Mouse (Mus musculus): ENCODE results near the gene Rab44. TPM values are rescaled to one million over a fixed set of nuclear protein-coding genes. Genes with fewer than 3 reads are reported as not detected.

Gene Rab44
- polyA plus RNA-seq, 1 experiment from 2014 or later = 1.1 TPM

DNA sequence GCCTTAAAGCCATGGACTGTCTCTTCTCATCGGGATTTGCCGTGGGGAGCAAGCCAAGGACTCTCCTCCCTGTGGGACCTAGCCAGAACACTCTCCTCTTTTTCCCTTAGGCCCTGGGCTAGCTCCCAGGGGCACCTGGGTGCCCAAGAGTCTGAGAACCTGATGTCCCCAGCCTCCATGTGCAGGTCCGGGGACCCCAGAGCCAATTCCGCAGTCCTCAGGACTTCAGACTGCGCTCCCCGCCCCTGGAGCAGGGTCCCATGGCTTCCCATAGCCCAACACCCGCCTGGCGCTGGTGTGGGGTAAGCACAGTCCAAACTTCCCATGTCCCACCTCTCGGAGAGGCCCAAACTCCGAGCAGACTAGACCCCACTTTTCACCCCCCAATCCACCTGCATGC, 28.7 kb upstream of the Rab44 start:
- ATAC-seq (ENCODE audit: low read depth) = no peak
- Histone ChIP-seq H3K4me3 (ENCODE audit: low read length) (no peak overlapping the region), H3K27me3 (ENCODE audit: control insufficient read depth, insufficient read depth, low read depth, low read length) (peaks cover 10% of the 10 kb centered on the region), H3K4me1 (replicated peaks; ENCODE audit: control insufficient read depth, insufficient read depth, low read length) (no peaks in the 10 kb centered on the region), H3K27ac (ENCODE audit: low read length) (no peak overlapping the region), H3K36me3 (ENCODE audit: control insufficient read depth, insufficient read depth, low read length) (no peaks in the 10 kb centered on the region), H3K9ac (ENCODE audit: low read length) (no peak overlapping the region), H3K9me3 (ENCODE audit: control insufficient read depth, low read length) (no peaks in the 10 kb centered on the region; the same call in 1 of the 2 replicates), H3K4me2 (ENCODE audit: low read depth, low read length) (no peak overlapping the region)
- WGBS = 77% methylated on average over 10 of the region's 10 CpGs

DNA sequence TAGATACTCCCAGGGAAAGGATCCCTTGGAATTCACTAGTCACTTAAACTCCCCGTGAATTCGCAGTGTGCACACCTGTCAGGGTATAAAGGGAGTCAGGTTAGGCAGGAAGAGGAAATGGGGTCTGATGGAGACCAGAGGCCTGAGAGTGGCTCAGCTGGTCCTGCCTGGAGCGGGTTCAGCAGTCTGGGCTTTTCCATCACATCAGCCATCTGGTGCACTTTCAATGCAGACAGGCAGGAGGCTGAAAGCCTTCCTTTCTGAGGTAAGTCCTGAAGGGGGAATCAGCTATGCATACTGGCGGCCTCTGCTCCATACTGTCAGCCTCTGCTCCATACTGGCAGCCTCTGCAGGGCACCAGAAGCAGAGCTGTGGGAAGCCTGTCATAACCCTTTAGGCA, 27.0 kb upstream of the Rab44 start:
- Histone ChIP-seq H3K4me3 (ENCODE audit: low read length) (no peak overlapping the region), H3K9ac (ENCODE audit: low read length) (no peak overlapping the region), H3K27ac (ENCODE audit: low read length) (no peak overlapping the region), H3K4me1 (replicated peaks; ENCODE audit: control insufficient read depth, insufficient read depth, low read length) (peaks cover 11% of the 10 kb centered on the region), H3K9me3 (ENCODE audit: control insufficient read depth, low read length) (no peaks in the 10 kb centered on the region; the same call in 1 of the 2 replicates), H3K4me2 (ENCODE audit: low read depth, low read length) (no peak overlapping the region), H3K27me3 (ENCODE audit: control insufficient read depth, insufficient read depth, low read depth, low read length) (peaks cover 5% of the 10 kb centered on the region; the same call in 1 of the 2 replicates), H3K36me3 (ENCODE audit: control insufficient read depth, insufficient read depth, low read length) (no peaks in the 10 kb centered on the region)
- WGBS = 75% methylated on average over 4 of the region's 4 CpGs
- ATAC-seq (ENCODE audit: low read depth) = no peak

DNA sequence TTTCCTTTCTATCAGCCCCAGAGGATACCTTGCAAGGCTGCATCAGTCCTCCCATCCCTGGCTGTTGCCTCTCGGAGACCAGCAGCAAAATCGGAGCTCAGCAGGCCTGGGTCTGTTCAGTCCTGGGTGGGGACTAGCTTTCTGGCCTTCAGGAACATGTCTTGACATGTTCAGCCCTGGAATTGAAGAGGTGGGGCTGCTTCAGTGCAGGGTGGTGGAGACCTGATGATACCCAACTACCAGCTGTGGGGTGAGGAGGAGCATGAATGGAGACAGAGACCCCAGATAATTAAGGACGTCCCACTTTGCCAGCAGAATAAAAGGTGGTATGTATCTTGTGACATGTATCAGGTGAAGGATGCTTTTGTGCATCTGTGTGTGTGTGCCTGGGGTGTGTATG, 23.2 kb upstream of the Rab44 start, which contains the start of gene Cdkn1a:
Cdkn1a (plus strand) TSS at position 201 of the 400 bp plus-strand sequence.
- Histone ChIP-seq H3K36me3 (ENCODE audit: control insufficient read depth, insufficient read depth, low read length) (no peaks in the 10 kb centered on the region), H3K27ac (ENCODE audit: low read length) (no peak within 1 kb of the TSS), H3K4me2 (ENCODE audit: low read depth, low read length) (no peak within 1 kb of the TSS), H3K27me3 (ENCODE audit: control insufficient read depth, insufficient read depth, low read depth, low read length) (no peaks in the 10 kb centered on the region; the same call in 1 of the 2 replicates), H3K9ac (ENCODE audit: low read length) (peak within 1 kb of the TSS; percentile 24; the same call in 1 of the 2 replicates), H3K9me3 (ENCODE audit: control insufficient read depth, low read length) (no peaks in the 10 kb centered on the region; the same call in 1 of the 2 replicates), H3K4me1 (replicated peaks; ENCODE audit: control insufficient read depth, insufficient read depth, low read length) (peaks cover 30% of the 10 kb centered on the region), H3K4me3 (ENCODE audit: low read length) (no peak within 1 kb of the TSS)
- WGBS = 72% methylated on average over 3 of the region's 3 CpGs
- ATAC-seq (ENCODE audit: low read depth) = no peak

DNA sequence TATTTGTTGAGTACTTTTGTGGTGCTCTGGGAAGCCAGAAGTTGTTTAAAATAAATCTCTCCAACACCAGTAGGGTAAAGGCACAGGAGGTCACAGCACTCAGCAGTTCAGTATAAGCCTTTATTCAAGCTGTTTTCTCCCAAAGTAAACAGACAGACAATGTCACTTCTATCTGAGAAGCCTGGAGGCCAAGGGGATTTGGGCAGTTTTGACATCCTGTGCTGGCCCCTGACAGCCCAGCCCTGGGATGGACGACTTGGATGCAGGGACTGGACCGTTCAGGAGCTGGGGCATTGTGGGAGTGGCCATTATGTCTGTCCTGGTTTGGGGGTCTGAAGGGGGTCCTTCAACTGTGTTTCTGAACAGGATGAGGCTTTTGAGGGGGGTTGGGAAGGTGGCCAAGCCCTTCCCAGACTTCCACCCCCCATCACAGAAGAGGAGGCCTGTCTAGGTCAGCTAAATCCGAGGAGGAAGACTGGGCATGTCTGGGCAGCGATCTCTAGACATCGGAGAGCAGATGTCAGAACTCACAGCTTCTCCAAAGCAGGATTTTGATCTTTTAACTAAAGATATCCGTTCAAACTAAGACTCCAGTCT, 22.5 kb upstream of the Rab44 start:
- no peak for ATAC-seq (ENCODE audit: low read depth)
- 25% methylated on average over 6 of the region's 6 CpGs for WGBS
- H3K9ac ChIP-seq (ENCODE audit: low read length) = no peak overlapping the region; the same call in 1 of the 2 replicates

DNA sequence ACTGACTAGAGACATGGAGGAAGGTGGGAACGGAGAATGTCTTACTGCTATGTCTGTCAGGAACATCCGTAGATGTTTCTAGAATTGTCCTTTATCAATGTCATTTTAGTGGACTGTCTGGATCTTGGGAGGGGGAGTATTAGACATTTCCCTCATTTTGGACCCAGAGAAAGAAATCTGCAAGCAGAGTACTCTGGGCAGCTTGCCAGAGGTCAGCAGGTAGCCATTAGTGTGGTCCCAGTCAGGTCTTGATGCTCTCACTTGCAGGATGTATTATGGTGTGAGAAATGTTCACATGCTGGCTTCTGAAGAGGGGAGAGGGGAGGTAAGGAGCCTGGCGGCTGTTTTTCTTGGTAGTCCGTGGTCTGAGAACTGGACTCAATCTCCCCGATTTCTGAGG, 21.4 kb upstream of the Rab44 start:
- no peak overlapping the region for H3K4me3 ChIP-seq (ENCODE audit: low read length)
- no peak overlapping the region for H3K4me2 ChIP-seq (ENCODE audit: low read depth, low read length)
- H3K27me3 ChIP-seq (ENCODE audit: control insufficient read depth, insufficient read depth, low read depth, low read length) = no peaks in the 10 kb centered on the region; the same call in 1 of the 2 replicates
- H3K27ac ChIP-seq (ENCODE audit: low read length) = no peak overlapping the region
- H3K4me1 ChIP-seq (replicated peaks; ENCODE audit: control insufficient read depth, insufficient read depth, low read length) = peaks cover 30% of the 10 kb centered on the region
- no peaks in the 10 kb centered on the region for H3K36me3 ChIP-seq (ENCODE audit: control insufficient read depth, insufficient read depth, low read length)
- WGBS = 42% methylated on average over 5 of the region's 5 CpGs
- no peak overlapping the region for H3K9ac ChIP-seq (ENCODE audit: low read length)
- no peak for ATAC-seq (ENCODE audit: low read depth)
- H3K9me3 ChIP-seq (ENCODE audit: control insufficient read depth, low read length) = no peaks in the 10 kb centered on the region; the same call in 1 of the 2 replicates

More for the DNA sequence above, 22.5 kb upstream of the Rab44 start:
- no peak overlapping the region for H3K27ac ChIP-seq (ENCODE audit: low read length)
- H3K36me3 ChIP-seq (ENCODE audit: control insufficient read depth, insufficient read depth, low read length) = no peaks in the 10 kb centered on the region
- H3K4me1 ChIP-seq (replicated peaks; ENCODE audit: control insufficient read depth, insufficient read depth, low read length) = peaks cover 30% of the 10 kb centered on the region
- no peaks in the 10 kb centered on the region; the same call in 1 of the 2 replicates for H3K27me3 ChIP-seq (ENCODE audit: control insufficient read depth, insufficient read depth, low read depth, low read length)
- H3K9me3 ChIP-seq (ENCODE audit: control insufficient read depth, low read length) = no peaks in the 10 kb centered on the region; the same call in 1 of the 2 replicates
- H3K4me2 ChIP-seq (ENCODE audit: low read depth, low read length) = no peak overlapping the region
- H3K4me3 ChIP-seq (ENCODE audit: low read length) = no peak overlapping the region

DNA sequence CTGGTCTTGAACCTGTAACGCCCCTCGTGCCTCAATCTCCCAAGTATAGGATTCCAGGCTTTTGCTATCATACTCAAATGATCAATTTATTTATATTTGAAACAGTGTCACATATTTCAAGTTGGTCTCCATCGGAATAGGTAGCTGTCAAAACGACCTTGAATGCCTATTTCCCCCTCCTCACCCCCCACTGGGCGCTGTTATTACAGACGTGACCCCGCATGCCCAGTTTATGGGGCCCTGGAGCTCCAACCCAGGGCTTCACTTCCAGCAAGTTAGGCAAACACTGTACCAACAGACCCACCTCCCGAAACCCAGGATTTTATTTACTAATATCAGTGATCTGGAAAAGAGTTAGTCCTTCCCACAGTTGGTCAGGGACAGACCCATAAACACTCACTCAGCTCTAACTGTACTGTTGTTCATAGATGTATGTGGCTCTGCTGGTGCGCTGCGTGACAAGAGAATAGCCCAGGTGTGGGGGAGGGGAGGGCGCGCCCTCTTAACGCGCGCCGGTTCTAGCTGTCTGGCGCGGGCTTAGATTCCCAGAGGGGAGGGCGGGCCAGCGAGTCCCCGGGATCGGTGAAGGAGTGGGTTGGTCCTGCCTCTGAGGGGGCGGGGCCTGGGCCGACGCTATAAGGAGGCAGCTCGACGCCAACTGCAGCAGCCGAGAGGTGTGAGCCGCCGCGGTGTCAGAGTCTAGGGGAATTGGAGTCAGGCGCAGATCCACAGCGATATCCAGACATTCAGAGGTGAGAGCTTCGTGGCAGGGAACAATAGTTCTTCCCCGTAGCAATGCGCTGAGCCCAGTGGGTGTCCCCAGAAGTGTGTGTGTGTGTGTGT, 20.6 kb upstream of the Rab44 start:
- H3K9me3 ChIP-seq (ENCODE audit: control insufficient read depth, low read length) = no peaks in the 10 kb centered on the region
- peaks cover 30% of the 10 kb centered on the region for H3K4me1 ChIP-seq (replicated peaks; ENCODE audit: control insufficient read depth, insufficient read depth, low read length)
- peak overlapping the region; percentile 59 for H3K4me3 ChIP-seq (ENCODE audit: low read length)
- peak overlapping the region; percentile 92 for H3K4me2 ChIP-seq (ENCODE audit: low read depth, low read length)
- peak overlapping the region; percentile 72 for H3K9ac ChIP-seq (ENCODE audit: low read length)
- ATAC-seq (ENCODE audit: low read depth) = peak; percentile 89
- no peak overlapping the region for H3K27ac ChIP-seq (ENCODE audit: low read length)
- no peaks in the 10 kb centered on the region; the same call in 1 of the 2 replicates for H3K27me3 ChIP-seq (ENCODE audit: control insufficient read depth, insufficient read depth, low read depth, low read length)
- no peaks in the 10 kb centered on the region for H3K36me3 ChIP-seq (ENCODE audit: control insufficient read depth, insufficient read depth, low read length)
- WGBS = 7% methylated on average over 36 of the region's 36 CpGs

DNA sequence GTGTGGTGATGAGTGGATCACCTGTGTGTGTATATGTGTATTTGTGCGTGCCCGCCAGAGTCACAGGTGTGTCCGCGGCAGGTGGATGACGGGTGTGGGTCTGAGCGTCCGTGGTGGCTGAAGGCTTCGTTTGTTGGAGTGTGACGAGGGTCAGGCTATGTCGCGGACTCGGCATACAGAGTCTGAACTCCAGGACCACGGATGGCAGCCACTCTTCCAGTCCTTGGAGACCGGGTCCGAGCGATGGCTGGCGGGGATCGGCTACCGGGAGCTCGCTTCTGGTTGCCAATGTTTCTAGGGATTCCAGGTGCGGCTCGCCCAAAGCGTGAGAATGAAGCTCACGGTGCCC, 20.0 kb upstream of the Rab44 start:
- H3K27ac ChIP-seq (ENCODE audit: low read length) = no peak overlapping the region
- peak overlapping the region; percentile 59 for H3K4me3 ChIP-seq (ENCODE audit: low read length)
- WGBS = 2% methylated on average over 24 of the region's 24 CpGs
- peak overlapping the region; percentile 72 for H3K9ac ChIP-seq (ENCODE audit: low read length)
- H3K9me3 ChIP-seq (ENCODE audit: control insufficient read depth, low read length) = no peaks in the 10 kb centered on the region
- no peak; the same call in 1 of the 2 replicates for ATAC-seq (ENCODE audit: low read depth)
- no peaks in the 10 kb centered on the region; the same call in 1 of the 2 replicates for H3K27me3 ChIP-seq (ENCODE audit: control insufficient read depth, insufficient read depth, low read depth, low read length)
- H3K36me3 ChIP-seq (ENCODE audit: control insufficient read depth, insufficient read depth, low read length) = no peaks in the 10 kb centered on the region
- H3K4me2 ChIP-seq (ENCODE audit: low read depth, low read length) = peak overlapping the region; percentile 92
- H3K4me1 ChIP-seq (replicated peaks; ENCODE audit: control insufficient read depth, insufficient read depth, low read length) = peaks cover 30% of the 10 kb centered on the region

DNA sequence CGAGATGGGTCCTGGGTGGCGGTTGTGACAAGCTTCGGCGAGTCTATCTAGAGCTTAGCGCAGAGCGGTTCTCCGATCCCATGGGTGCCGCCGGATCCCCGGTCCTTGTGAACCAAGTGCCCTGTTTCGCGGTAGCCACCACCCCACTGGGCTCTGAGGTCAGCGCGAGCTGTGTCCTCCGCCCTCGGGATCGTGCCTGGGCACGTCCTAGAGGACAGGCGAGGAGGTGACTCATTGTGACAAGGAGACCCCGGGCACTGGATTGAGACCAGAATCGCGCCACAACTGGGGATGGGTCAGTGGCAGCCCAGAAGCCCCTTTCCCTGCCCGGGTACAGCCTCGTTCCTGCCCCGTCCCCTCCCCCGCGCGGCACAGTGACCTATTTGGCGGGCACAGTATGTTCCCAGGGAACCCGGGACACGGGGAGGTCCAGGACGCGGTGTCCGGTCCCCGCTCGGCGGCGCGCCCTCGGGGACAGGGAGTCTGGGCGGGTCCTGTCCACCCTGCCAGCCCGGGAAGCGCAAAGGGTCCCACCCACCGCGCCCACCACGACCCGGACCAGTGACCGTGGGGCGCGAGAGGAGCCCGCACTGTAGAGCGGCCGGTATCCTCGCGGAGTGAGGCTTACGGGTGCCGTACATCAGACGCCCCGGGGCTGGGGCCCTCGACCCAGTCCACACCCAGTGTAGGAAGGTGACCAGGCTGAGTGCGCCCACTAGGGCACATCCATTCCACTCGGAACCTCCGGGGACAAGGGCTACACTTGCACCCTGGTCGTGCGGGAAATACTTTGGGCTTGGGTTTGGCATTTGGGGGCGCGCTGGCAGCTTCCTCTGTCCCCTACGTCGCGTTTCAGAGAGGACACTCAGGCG, 19.4 kb upstream of the Rab44 start:
- Histone ChIP-seq H3K36me3 (ENCODE audit: control insufficient read depth, insufficient read depth, low read length) (no peaks in the 10 kb centered on the region), H3K27ac (ENCODE audit: low read length) (peak overlapping the region; percentile 57), H3K4me2 (ENCODE audit: low read depth, low read length) (peak overlapping the region; percentile 92), H3K4me3 (ENCODE audit: low read length) (peak overlapping the region; percentile 59), H3K4me1 (replicated peaks; ENCODE audit: control insufficient read depth, insufficient read depth, low read length) (peaks cover 30% of the 10 kb centered on the region), H3K27me3 (ENCODE audit: control insufficient read depth, insufficient read depth, low read depth, low read length) (no peaks in the 10 kb centered on the region; the same call in 1 of the 2 replicates), H3K9ac (ENCODE audit: low read length) (peak overlapping the region; percentile 72), H3K9me3 (ENCODE audit: control insufficient read depth, low read length) (no peaks in the 10 kb centered on the region)
- under 1% methylated on average over 71 of the region's 71 CpGs for WGBS
- peak; percentile 24 for ATAC-seq (ENCODE audit: low read depth)
